Mouse (Mus musculus): Measurements from ENCODE around the gene Ttbk2. TPM values are rescaled to one million over a fixed set of nuclear protein-coding genes. Genes with fewer than 3 reads are reported as not detected.
A peak's percentile ranks its signal among the peaks of the same experiment; 100 is the strongest.

Ttbk2 gene
- total RNA-seq, 2 experiments from 2014 or later, result 3.3 to 5.0 TPM

- ATAC-seq (ENCODE audit: poor library complexity, severe bottlenecking), result no peak
Measured at GRCm38 (mm10) chr2:120761922-120762321, 88.5 kb downstream of the Ttbk2 start.

- no peak for ATAC-seq (ENCODE audit: poor library complexity, severe bottlenecking)
Measured at GRCm38 (mm10) chr2:120748041-120748440, 102.4 kb downstream of the Ttbk2 start.

- no peak for ATAC-seq (ENCODE audit: poor library complexity, severe bottlenecking)
Measured at GRCm38 (mm10) chr2:120745496-120745895, 104.9 kb downstream of the Ttbk2 start.

- no peak; the same call in 1 of the 2 replicates for ATAC-seq (ENCODE audit: poor library complexity, severe bottlenecking)
Measured at GRCm38 (mm10) chr2:120731877-120732530, 118.4 kb downstream of the Ttbk2 start.

GRCm38 (mm10) chr2:120731167-120731862, 119.1 kb downstream of the Ttbk2 start:
- peak; percentile 96 for ATAC-seq (ENCODE audit: poor library complexity, severe bottlenecking)

- ATAC-seq (ENCODE audit: poor library complexity, severe bottlenecking), result peak; percentile 24
Measured at GRCm38 (mm10) chr2:120730639-120731166, 119.7 kb downstream of the Ttbk2 start.

- ATAC-seq (ENCODE audit: poor library complexity, severe bottlenecking), result no peak
Measured at GRCm38 (mm10) chr2:120729775-120730585, 120.4 kb downstream of the Ttbk2 start.

GRCm38 (mm10) chr2:120724176-120724575, 126.2 kb downstream of the Ttbk2 start:
- ATAC-seq (ENCODE audit: poor library complexity, severe bottlenecking), result no peak

GRCm38 (mm10) chr2:120723621-120724020, 126.8 kb downstream of the Ttbk2 start:
- no peak for ATAC-seq (ENCODE audit: poor library complexity, severe bottlenecking)

- no peak for ATAC-seq (ENCODE audit: poor library complexity, severe bottlenecking)
Measured at GRCm38 (mm10) chr2:120722491-120722890, 127.9 kb downstream of the Ttbk2 start.

GRCm38 (mm10) chr2:120721911-120722310, 128.5 kb downstream of the Ttbk2 start:
- ATAC-seq (ENCODE audit: poor library complexity, severe bottlenecking), result no peak

- no peak for ATAC-seq (ENCODE audit: poor library complexity, severe bottlenecking)
Measured at GRCm38 (mm10) chr2:120720821-120721220, 129.6 kb downstream of the Ttbk2 start.

- no peak for ATAC-seq (ENCODE audit: poor library complexity, severe bottlenecking)
Measured at GRCm38 (mm10) chr2:120718496-120718895, 131.9 kb downstream of the Ttbk2 start.

GRCm38 (mm10) chr2:120713441-120713840, 137.0 kb downstream of the Ttbk2 start:
- no peak for ATAC-seq (ENCODE audit: poor library complexity, severe bottlenecking)

- no peak for ATAC-seq (ENCODE audit: poor library complexity, severe bottlenecking)
Measured at GRCm38 (mm10) chr2:120710948-120711347, 139.5 kb downstream of the Ttbk2 start.

- no peak for ATAC-seq (ENCODE audit: poor library complexity, severe bottlenecking)
Measured at GRCm38 (mm10) chr2:120710154-120710553, 140.2 kb downstream of the Ttbk2 start.

GRCm38 (mm10) chr2:120707041-120707440, 143.4 kb downstream of the Ttbk2 start:
- ATAC-seq (ENCODE audit: poor library complexity, severe bottlenecking), result no peak

- no peak for ATAC-seq (ENCODE audit: poor library complexity, severe bottlenecking)
Measured at GRCm38 (mm10) chr2:120702675-120703074, 147.7 kb downstream of the Ttbk2 start.

GRCm38 (mm10) chr2:120700379-120700885, 150.0 kb downstream of the Ttbk2 start:
- no peak for ATAC-seq (ENCODE audit: poor library complexity, severe bottlenecking)

- no peak for ATAC-seq (ENCODE audit: poor library complexity, severe bottlenecking)
Measured at GRCm38 (mm10) chr2:120697767-120698166, 152.6 kb downstream of the Ttbk2 start.
